Mouse (Mus musculus) gonadal fat pad, adult 2 months (tissue): ENCODE results near the gene Kcnj10. TPM values are rescaled to one million over a fixed set of nuclear protein-coding genes. Genes with fewer than 3 reads are reported as not detected.

ENCODE experiments used
- DNase-seq: peaks from one replicate; pipeline ENCODE4 v3.0.0-alpha.2; 2012; ENCODE audit warnings: low read depth
- polyA plus RNA-seq: library from polyadenylated mRNA; depleted of rRNA; stranded (reverse); fragments of >200 nt; gene quantifications from 2 replicates; pipeline ENCODE4 v1.2.3, GENCODE M21; 2012; rRNA removed

The Kcnj10 gene
- polyA plus RNA-seq, result 0.18 and 0.19 TPM in 2 replicates

DNA sequence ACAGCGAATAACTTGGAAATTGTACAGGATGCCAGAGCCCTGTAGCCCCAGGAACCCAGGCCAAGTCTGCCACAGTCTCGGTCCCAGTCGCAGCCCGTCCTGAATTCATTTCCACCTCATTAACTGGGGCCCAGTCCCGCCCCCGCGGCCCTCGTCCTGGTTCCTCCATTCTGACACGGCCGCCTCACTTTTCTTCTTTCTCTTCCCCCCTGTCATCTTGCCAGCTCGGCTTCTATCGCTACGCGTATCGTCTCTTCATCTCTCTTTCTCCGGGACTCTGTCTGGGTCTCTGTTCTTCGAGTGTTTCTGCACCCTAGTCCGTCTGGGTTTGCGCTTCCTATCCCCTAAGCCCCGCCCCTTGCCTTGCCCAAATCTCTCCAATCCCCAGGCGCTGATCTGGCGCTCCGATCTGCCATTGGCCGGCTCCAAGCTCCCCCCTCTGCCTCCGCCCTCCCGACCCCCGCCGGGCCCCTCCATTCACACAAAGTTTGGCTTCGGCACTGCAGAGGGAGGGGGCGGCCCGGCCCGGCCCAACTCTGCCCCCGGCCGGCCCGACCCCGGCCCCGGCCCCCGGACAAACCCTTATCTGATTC, at the start of gene Kcnj10:
TSS of gene Kcnj10 (plus strand) at position 482 of the 593 bp plus-strand sequence.
- no peak for DNase-seq

DNA sequence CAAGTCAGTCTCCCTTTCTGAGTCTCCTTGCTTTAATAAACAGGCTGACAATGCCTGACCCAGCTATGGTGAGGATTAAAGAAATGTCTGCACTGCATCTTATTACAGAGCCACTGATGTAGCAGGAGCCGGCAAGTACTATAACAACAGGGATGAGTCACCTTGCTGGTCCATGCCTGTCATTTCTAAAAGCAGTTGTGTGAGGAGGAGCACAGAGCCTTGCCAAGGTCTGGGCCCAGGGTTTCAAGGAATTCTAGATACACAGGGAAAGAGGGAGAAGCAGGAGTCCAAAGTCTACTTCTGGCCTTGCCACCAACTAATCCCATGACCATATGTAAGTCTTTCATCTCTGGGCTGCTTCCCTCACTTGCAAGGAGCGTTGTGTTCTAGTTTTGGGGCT, 48.1 kb upstream of the Kcnj10 start:
- no peak for DNase-seq

DNA sequence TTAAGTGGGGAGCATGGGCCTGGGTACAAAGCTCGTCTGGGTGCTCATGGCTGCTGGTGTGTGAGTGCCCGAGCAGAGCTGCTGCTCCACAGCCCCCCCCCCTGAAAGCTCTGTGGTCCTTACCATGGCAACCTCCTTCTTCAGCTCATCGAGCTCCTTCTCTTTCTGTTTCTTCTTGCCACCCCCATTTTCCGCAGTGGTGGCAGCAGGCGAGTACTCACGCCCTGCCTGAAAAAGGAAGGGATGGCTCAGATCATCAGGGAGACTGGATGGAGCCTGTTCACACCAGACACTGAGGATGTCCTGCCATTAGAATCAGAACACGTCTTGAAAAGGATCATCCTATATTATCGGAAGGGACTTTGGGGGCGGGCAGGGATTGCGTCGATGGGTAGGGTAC, 47.6 kb upstream of the Kcnj10 start:
- DNase-seq, result no peak

DNA sequence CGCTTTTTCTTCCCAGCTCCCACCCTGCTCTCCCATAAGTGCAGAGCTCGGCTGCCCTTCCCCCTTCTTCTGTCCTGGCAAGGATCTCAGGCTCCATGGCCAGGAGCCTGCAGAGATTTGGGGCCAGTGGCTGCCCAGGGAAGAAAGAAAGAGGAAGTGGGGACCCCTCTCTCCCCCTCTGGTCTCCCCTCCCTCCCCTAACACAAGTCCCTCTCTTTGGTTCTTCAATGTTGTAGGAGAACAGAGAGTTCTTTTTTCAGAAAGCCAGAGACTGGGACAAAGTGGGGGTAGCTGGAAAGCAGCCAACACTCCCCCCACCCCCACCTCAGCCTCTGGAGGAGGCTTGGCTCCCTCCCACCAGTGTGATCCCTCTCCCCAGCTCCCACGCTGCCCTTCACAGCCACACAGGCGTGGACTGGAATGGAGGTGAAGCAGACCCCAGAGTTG, 45.2 kb upstream of the Kcnj10 start:
- DNase-seq, result no peak

DNA sequence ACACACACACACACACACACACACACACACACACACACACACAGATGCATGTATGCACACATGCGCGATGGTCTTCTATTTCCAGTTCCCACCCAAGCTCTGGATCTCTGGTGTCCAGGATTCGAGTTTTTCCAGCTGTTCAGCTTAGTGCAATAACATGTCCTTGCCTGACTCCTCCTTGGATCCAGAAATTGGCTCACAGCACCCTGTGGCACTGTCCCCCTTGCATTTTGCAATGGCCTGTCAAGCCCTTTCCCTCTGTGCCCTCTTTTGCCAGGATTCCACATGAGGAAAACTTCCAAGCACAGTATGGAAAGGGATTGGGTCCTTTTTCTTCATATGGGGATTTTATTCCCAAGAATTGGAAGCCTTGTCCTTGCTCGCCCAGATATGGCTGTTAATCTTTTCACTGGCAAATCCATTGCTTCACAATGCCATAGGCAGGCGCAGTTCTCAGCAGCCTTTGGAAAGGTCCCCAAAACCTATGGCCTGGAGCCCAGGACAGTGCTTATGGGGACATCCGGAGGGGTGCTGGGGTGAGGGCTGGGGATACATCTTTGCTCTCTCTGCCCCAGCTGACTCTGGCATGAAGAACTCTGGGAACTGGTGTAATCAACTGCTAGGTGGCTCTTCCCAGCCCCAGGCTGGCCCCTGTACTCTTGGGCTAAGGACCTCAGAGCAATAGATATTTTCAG, 44.0 kb upstream of the Kcnj10 start:
- no peak for DNase-seq

DNA sequence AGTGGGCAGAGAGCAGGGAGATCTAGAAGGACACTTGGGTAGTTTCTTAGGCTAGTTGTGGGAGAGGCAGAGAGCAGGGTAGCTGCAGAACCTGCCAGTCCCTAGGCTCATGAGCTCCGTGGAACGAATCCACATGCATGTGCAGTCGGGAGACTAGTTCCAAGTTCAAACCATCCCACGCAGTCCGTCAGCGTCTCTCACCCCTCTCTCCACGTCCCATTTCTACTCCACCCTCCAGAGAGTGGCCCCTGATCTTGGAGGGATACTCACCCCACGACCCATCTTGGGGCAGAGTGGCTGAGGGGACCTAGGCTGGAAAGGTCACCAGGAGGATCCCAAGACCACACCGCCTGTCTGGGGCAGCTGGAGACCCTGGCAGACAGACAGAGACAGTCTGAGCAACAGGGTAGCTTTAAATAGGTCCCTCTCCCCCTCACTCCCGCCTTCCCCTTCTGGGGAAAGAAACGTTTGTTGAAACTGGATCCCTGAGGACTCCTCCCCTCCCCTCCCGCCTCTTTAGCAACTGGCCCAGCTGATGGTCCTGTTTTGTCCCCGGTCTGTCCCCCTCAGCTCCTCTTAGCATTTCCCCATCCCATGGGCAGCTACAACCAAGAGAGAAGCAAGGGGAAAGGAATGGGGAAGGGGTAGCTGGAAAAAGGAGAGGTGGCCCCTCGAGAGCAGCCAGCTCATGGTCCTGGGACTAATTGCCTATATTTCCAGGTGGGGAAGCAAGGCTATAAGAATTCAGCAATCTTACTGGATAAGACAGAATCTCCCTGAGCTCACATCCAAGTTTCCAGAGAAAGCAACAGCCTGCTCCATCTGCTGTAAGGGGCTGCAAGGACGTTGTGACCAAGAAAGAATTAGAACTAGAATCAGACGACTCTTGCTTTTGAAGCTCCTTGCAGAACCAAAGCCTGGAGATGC, 43.1 kb upstream of the Kcnj10 start, which contains the start of gene Atp1a2:
TSS of gene Atp1a2 (minus strand) at position 454 of the 927 bp plus-strand sequence.
- no peak for DNase-seq

DNA sequence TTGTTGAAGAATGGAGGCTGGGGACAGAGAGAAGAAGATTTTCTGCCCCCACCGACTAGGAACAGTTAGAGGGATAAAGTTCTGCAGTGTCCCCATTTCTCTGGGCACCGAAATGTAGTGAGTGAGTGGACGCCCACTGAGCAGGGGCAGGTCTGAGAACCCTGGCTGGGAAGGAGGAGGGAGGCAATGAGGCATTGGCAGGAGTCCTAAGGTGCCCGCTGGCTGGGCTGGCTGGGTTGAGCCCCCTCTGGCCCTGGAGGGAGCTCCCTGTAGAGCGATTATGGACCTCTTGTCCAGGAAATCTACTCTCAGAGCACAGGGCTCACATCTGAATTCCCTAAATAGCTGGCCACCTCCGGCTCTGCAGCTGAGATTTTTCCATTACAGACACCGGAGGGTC, 41.5 kb upstream of the Kcnj10 start:
- DNase-seq, result no peak

DNA sequence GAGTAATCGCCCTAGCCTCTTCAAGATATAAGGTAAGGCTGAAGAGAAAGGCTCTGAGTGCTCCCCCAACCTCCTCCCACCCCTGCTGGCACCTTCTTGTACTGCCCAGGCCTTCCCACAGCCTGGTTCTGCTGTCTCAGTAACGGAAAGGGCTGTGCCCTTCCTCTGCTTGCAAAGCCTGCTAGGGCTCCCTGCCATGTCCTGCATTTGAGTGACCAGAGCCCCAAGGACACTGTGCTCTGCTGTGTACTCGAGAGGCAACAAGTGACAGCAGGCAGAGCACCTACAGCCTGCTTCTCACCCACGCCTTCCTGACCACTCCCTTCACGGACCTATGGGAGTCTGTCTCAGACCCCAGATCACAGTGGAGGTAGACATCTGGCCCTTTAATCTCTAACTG, 40.8 kb upstream of the Kcnj10 start:
- no peak for DNase-seq

DNA sequence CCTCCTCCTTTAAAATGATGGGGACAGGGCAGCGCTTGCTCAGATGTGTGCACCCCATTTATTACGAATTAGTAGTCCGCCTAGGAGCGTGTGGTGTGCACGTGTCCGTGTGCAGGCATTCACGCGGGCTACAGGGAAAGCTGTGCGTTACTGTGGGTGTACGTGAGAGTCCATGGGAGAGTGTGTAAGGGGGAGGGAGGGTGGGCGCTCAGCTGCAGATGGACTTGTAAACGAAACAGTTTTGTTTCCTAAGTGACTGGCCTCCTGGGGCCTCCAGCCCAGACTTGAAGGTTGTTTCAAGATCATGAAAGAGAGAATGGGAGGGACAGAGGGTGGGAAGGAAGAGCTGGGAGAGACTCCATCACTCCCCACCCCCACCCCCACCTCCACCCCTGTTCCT, 39.8 kb upstream of the Kcnj10 start:
- no peak for DNase-seq

DNA sequence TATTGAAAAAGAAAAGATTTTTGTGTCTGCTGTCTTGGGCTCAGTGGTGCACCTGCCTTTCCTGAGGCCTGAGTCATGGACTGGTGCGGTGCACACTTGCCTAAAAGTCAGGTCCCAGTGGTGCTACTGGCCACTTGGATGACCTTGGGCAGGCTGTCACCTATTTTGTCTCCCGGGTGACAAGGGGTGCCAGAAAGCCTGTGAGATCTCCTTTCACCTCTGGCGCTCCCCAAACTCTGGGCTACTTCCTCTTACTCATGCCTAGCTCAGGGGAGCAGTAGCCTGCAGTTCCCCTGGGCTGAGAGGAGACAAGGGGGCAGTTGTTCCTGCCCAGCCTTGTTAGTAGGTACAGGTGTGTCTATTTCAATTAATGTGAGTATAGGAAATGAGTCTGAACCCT, 38.7 kb upstream of the Kcnj10 start:
- no peak for DNase-seq

DNA sequence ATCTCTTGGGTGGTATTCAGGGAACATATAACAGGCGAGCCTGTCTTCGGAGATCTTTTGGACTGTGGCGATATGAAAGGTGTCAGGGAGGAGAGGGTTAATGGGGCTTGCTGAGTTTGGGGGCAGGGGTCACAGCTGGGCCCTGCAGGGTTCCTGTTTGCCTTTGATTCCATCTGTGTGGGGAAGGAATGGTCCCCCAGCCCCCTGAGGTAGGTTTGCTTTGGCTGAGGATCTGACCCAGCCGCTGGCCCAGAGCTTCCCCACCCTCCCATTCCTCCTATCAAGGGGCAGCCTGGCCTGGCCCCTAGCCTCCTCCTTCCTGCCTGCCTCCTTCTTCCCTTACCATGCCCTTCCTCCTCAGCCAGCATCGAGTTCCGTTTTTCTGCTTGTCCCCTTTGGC, 38.2 kb upstream of the Kcnj10 start:
- no peak for DNase-seq

DNA sequence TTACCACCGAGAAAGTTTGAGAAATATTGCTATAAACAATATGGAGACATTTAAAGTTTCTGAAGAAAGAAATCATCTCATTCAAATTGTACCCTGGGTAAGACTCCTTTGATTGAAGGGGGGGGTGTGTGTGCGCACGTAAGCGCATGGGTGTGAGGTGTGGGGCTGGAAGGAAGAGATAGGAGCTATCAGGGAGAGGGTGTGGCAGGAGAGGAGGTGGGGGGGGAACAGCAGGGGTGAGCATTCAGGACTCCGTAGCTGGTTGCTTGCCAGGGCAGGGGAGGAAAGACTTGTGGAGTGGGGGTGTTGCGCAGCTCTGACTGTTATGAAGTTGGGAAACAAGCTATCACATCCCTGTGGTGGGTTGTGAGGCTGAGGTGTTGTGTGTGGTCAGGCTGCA, 36.6 kb upstream of the Kcnj10 start:
- no peak for DNase-seq

DNA sequence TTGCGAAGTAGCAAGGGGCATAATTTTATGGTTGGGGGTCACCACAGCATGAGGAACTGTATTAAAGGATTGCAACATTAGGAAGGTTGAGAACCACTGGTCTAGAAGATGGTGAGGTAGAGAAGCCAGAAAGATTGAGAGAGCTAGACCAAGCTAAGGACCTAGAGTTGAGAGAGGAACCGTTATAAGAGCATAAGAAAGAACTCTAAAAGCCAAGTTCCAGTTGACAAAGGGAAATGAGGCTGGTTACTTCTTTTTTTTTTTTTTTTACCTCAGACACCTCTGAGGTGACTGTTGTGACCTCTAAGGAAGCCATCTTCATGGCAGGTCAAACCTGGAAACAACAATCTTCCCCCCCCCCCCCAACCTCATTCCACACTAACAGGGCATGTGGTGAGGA, 35.9 kb upstream of the Kcnj10 start:
- DNase-seq, result no peak

DNA sequence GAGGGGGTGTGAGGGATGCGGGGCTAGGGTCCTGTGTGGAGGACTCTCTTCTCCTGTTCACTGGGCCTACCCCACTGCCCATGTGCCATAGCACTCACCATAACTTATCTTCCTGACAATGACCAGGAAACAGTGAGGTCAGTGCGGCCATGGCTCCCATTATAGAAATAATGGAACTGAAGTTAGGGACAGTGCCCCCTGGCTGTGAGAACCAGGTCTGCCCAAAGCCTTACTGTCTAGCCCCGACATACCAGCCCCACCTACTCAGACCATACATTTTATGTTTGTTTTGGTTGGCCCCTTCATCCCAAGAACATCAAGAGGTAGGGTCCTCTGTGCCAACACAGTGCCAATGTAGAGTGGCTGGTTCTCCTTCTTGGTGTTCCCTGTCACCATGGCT, 35.4 kb upstream of the Kcnj10 start:
- no peak for DNase-seq

DNA sequence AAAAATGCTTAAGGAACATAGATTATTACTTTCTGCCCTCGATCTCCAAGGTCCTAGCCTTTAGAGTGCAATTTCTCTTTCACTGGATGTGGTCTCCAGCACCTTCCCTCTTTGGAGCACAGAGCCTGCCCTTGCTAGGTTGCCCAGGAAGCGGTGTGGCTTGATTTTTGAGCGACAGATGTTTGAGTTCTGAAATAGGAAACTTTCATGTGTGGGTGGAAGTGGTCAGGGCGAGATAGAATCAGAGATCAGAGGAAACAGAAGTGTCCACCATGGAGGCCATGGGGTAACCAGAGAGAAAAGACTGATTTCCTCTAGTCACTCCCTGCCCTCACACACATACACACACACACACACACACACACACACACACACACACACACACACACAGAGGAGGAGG, 34.8 kb upstream of the Kcnj10 start:
- DNase-seq, result no peak

DNA sequence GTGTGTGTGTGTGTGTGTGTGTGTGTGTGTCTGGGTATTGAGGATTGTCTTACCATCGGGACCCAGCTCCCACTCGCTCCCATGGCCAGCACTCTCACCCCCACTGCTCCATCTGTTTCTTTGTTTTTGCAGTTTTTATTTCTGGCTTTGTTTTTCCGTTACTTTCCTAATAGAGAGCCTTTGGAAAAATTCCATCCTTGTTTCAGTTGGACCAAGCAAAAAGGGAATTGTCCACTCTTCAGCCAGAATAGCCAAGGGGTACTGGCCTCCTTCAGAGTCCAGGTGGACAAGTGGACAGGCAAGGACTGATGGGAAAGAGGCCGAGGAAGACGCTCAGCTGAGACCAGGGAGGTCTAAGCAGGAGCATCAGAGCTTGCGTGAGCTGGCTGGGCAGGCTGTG, 34.1 kb upstream of the Kcnj10 start:
- DNase-seq, result no peak

DNA sequence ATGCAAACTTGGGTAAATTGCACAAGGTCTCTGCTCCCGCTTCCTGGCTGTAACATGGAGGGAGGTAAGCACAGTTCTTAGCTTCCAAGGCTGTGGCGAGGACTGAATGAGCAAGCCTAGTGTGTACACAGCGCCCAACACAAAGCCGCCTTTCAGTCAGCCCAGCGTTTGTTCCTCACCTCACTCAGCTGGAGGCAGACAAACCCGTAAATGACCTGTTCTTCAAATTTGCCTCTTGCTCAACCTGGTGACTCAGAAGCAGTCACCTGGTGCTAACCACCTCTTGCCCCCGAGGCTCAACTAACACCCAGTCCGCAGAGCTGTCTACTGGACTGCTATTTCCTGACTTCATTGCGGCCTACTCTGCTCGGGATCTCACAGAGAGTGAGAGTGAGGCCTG, 33.1 kb upstream of the Kcnj10 start:
- peak; percentile 96 for DNase-seq

DNA sequence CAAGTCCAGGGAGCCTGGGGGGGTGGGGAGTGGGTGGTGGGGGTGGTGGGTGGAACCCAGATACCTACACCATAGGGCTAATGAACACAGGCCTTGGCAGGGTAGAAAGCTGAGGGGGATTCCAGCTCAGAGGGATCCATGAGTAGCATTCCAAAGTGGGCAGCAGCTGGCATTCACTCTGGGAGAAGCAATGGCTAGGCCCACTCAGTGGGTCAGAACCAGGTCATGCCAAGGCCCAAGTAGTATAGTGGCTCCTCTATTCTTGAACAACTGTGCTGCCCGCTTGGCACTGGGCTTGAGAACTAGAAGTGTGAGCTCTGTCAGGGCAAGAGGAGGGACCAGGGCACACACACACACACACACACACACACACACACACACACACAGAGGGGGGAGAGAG, 32.6 kb upstream of the Kcnj10 start:
- DNase-seq, result no peak

DNA sequence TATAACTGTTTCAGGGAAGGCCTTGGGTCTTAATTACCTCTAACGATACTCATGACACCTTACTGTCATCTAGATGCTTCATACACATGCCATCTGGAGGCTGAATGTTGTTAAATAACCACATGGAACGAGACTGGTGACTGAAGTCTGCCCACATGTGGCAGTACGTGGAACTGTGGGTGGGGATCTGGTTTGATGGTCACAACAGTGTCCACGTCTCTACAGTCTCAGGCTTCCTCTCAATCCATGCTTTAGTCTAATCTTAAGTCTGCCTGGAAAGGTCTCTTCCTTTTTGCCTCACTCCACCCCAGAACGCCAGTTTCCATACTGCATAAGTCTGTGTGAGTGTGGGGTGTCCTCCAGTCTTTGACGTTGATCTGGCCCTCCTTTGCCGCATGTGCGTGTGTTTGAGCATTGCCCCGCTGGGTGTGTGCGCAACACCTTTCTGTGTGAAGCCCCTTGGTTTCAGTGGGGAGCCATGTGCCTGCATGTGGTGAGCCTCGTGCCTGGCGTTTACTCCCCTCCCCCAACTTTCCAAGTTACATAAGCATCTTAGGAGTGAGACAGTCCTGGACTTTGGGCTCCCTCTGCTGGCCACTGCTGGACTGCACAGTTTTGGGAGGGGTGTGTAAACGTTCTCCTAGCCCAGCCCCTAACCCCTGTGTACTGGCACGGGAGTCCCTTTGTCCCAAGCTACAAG, 31.2 kb upstream of the Kcnj10 start:
- DNase-seq, result no peak

DNA sequence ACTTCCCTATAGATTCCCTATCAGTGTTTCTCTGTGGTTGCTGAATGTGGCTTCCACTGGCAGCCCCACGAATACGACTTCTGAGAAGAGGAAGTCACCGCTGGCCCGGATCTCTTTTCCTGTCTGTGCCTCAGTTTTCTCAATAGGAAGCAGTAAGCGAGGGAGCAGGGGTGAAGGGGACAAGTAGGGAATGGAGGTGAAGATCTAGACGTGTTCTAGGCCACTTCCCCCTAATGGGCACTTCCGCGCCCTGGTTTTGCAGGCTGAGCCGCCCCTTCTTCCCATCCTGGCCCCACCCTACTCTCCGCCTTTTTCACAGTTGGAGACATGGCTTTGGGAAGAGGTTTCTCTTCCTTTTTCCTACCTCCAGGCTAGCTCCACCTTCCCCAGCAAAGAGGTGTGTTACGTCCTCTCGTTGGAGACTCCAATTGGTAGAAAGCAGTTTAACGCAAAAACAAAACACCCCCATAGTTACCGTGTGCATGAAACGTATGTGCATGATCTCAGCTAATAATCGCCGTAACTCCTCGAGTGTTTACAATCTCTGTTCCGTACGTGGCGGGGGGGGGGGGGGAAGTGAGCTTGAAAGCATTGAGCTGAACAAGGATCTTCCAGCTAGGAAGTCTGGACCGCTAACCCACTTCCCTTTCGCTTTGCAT, 29.6 kb upstream of the Kcnj10 start:
- peak; percentile 88 for DNase-seq
